Mouse (Mus musculus) liver, embryonic 16.5 days (tissue): Measurements from ENCODE around the gene Fgd5. TPM values are rescaled to one million over a fixed set of nuclear protein-coding genes. Genes with fewer than 3 reads are reported as not detected.

Experiments
- ATAC-seq: fragments of 200-750 bp; cut with Nextera tagmentation; 2 replicates; pipeline ENCODE4 v1.8.0; 2017; ENCODE audit warnings: low read depth, mild to moderate bottlenecking, moderate number of reproducible peaks, moderate library complexity
- H3K27ac ChIP-seq: fragments of 300-500 bp; sonication (generic); 2 replicates; pipeline ENCODE4 v1.5.1; 2014; ENCODE audit warnings: mild to moderate bottlenecking, low read length
- H3K27me3 ChIP-seq: fragments of 300-500 bp; sonication (generic); 2 replicates; pipeline ENCODE4 v1.6.1; 2014; ENCODE audit warnings: low read depth, low read length, mixed read lengths; ENCODE audit not compliant: control insufficient read depth, insufficient read depth
- H3K36me3 ChIP-seq: fragments of 300-500 bp; sonication (generic); 2 replicates; pipeline ENCODE4 v1.6.1; 2014; ENCODE audit warnings: mild to moderate bottlenecking; ENCODE audit not compliant: control insufficient read depth, insufficient read depth
- H3K4me1 ChIP-seq: fragments of 300-500 bp; sonication (generic); 2 replicates; pipeline ENCODE4 v1.6.1; 2014; ENCODE audit warnings: low read depth, low read length, mixed read lengths; ENCODE audit not compliant: control insufficient read depth
- H3K4me2 ChIP-seq: fragments of 300-500 bp; sonication (generic); 2 replicates; pipeline ENCODE4 v1.6.1; 2014; ENCODE audit warnings: low read depth, low read length, mixed read lengths
- H3K4me3 ChIP-seq: fragments of 300-500 bp; sonication (generic); 2 replicates; pipeline ENCODE4 v1.5.1; 2014; ENCODE audit warnings: low read depth, mild to moderate bottlenecking, low read length
- H3K9ac ChIP-seq: fragments of 300-500 bp; sonication (generic); 2 replicates; pipeline ENCODE4 v1.6.1; 2014; ENCODE audit warnings: low read depth, low read length
- H3K9me3 ChIP-seq: fragments of 300-500 bp; sonication (generic); replicated peaks from 2 replicates; pipeline ENCODE4 v1.6.1; 2016; ENCODE audit warnings: low read length; ENCODE audit not compliant: control insufficient read depth
- WGBS: fragments of 180-500 bp; shearing (Covaris S2); extraction: QIAGEN DNeasy Blood & Tissue Kit; methylation state at CpG from one replicate; pipeline ENCODE4 v1.1.7; 2014; ENCODE audit not compliant: insufficient replicate concordance; 5-methylcytosine and 5-hydroxymethylcytosine counted together
- polyA plus RNA-seq: library from polyadenylated mRNA; unstranded; fragments of >200 nt; fragmentation: Nextera tagmentation; extraction: Ambion mirVana; gene quantifications from 2 replicates; pipeline ENCODE4 v1.2.1, GENCODE M21; 2015

The Fgd5 gene
- polyA plus RNA-seq, 1 experiment from 2014 or later, result 2.7 TPM

DNA sequence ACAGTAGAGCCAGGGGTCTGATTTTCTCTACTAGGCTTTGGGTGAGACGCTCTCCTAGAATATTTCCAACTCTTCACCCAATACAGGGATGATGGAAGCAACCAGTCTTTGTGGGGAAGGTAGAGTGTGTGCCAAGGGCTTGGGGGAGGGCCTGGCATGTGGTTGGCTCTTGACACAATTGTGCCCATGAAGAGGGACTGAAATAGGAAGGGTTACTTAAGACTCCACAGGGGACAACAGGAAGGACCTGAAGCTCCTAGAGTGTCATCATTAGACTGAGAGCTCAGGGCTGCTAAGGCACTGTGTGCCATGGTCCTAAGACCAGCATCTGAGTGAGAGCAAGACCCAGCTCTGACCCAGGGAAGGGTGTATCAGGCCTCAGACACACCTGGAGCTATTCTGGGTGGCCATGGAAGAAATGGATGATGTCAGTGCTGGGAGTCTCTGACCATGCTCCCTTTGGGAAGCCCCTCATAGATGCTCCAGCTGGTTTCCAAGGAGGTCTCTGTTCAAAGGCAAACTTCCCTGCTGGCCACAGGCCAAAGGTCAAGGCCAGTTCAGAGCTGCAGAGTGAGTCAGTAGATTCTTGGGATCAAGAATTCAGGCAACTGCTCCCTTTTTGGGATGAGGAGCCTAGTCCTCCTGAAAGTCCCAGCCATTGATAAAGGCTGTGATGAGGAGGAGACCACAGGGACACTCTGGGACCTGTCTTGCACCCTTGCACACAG lies 24.0 kb downstream of the Fgd5 start:
- Histone ChIP-seq H3K4me2 (no peak overlapping the region), H3K36me3 (no peaks in the 10 kb centered on the region), H3K4me1 (no peaks in the 10 kb centered on the region), H3K9ac (no peak overlapping the region), H3K9me3 (no peaks in the 10 kb centered on the region), H3K27ac (no peak overlapping the region), H3K4me3 (no peak overlapping the region), H3K27me3 (no peaks in the 10 kb centered on the region)
- no peak for ATAC-seq
- WGBS, result 44% methylated on average over 1 of the region's 1 CpGs

- no peak overlapping the region for H3K27ac ChIP-seq
Observed at GRCm38 (mm10) chr6:92003646-92004045, 25.0 kb downstream of the Fgd5 start.

DNA sequence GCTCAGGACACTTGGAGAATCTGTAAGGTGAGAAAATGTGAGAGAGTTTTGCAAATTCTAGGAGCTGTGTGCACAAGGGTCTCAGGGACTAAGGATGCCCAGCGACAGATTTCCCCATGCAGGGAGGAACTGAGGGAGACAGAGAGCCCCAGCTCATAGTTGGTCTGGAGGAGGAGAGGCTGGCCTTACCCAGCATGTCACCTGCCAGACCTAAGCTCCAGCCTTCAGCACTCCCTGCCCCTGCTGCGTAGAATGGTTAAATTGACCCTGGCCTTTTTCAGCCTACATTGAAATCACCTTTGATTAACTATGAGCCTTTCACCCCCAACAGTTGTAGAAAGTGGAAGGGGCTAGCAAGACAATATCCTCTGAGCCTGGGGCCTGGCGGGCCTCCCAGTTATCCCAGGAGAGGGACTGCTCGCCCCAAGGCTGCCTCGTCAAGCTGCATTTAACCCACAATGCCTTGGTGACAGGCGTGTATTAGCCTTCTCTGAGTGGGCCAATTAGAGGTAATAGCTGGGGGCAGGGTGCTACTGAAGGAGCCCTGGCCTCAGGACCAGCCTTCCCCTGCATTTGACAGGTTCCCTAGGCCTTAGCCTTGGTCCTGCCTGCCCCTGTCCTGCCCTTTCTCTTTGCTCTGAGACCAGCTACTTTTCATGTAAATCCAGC lies 25.6 kb downstream of the Fgd5 start:
- no peak for ATAC-seq
- 53% methylated on average over 6 of the region's 6 CpGs for WGBS
- Histone ChIP-seq H3K4me1 (no peaks in the 10 kb centered on the region), H3K4me3 (no peak overlapping the region), H3K9ac (no peak overlapping the region), H3K27ac (no peak overlapping the region), H3K9me3 (no peaks in the 10 kb centered on the region), H3K36me3 (no peaks in the 10 kb centered on the region), H3K27me3 (no peaks in the 10 kb centered on the region), H3K4me2 (no peak overlapping the region)

More at GRCm38 (mm10) chr6:92003646-92004045, 25.0 kb downstream of the Fgd5 start:
- Histone ChIP-seq H3K4me2 (no peak overlapping the region), H3K36me3 (no peaks in the 10 kb centered on the region), H3K27me3 (no peaks in the 10 kb centered on the region), H3K9ac (no peak overlapping the region), H3K4me1 (no peaks in the 10 kb centered on the region), H3K9me3 (no peaks in the 10 kb centered on the region), H3K4me3 (no peak overlapping the region)
- WGBS, result 34% methylated on average over 2 of the region's 2 CpGs
- no peak for ATAC-seq

DNA sequence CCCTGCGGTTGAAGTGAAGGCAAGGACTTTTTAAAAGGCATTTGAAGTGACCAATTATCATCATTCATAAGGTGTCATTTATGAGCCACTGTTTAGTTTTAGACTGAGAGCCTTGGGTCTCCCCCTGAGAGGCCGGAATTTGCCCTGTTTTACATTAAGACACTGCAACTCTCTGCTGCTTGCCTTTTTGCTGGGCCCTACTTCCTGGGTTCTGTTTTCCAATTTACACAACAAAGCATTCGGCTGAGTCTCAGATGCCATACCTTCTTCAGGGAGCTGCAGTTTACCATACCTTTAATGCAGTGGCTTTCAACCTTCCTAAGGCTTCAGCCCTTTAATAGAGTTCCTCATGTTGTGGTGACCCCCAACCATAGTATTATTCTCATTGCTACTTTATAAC lies 26.1 kb downstream of the Fgd5 start:
- no peak overlapping the region for H3K27ac ChIP-seq
- no peak overlapping the region for H3K9ac ChIP-seq
- ATAC-seq, result no peak
- no peak overlapping the region for H3K4me3 ChIP-seq
- no peaks in the 10 kb centered on the region for H3K4me1 ChIP-seq
- 58% methylated on average over 3 of the region's 3 CpGs for WGBS
- no peaks in the 10 kb centered on the region for H3K36me3 ChIP-seq
- H3K9me3 ChIP-seq, result no peaks in the 10 kb centered on the region
- H3K27me3 ChIP-seq, result no peaks in the 10 kb centered on the region
- no peak overlapping the region for H3K4me2 ChIP-seq

DNA sequence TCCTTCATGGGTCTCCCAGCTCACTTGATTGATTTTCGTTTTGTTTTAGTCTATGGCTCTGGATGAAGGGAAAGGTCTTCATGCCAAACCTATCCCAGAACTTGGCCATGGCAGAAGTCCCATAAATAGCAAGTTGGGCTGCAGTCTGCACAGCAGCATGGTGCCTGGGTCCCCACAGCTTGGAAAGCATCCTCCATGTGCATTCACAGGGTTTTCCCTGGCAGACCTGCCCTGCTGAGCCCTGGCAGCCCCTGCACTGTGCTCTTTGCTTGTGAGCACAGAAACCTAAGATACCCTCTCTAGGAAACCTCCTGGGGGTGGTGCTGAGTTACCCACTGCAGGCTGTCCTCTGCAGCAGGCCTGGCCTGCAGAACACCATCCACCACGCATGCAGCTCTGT lies 32.2 kb downstream of the Fgd5 start:
- Histone ChIP-seq H3K9ac (no peak overlapping the region), H3K9me3 (no peaks in the 10 kb centered on the region), H3K27ac (no peak overlapping the region), H3K36me3 (no peaks in the 10 kb centered on the region), H3K27me3 (no peaks in the 10 kb centered on the region), H3K4me2 (no peak overlapping the region), H3K4me3 (no peak overlapping the region), H3K4me1 (no peaks in the 10 kb centered on the region)
- WGBS, result 67% methylated on average over 2 of the region's 2 CpGs
- no peak for ATAC-seq

GRCm38 (mm10) chr6:92012413-92012812 lies 33.7 kb downstream of the Fgd5 start:
- 36% methylated on average over 5 of the region's 5 CpGs for WGBS
- H3K27me3 ChIP-seq, result no peaks in the 10 kb centered on the region
- ATAC-seq, result no peak

DNA sequence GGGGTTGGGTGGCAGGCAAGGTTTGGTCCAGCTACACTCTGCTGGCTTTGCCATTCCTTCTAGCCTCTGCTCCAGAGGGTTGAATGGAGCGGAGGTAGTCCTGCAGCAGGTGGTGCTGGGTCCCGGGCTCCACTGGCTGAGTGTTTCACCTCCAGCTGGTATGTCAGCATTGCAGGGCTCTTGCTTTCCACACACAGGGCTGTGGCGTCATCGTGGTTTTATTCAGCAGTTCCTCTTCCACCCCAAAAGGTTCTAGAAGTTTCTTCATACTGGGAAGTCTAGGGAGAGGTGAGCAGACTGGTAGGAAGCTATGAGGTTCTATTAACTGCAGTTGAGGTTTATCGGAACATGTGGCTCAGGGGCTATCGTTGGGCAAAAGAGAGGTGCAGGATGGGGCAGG lies 34.4 kb downstream of the Fgd5 start:
- Histone ChIP-seq H3K4me2 (no peak overlapping the region), H3K9me3 (no peaks in the 10 kb centered on the region), H3K4me1 (no peaks in the 10 kb centered on the region), H3K4me3 (no peak overlapping the region), H3K27ac (no peak overlapping the region), H3K27me3 (no peaks in the 10 kb centered on the region), H3K36me3 (no peaks in the 10 kb centered on the region), H3K9ac (no peak overlapping the region)
- 50% methylated on average over 6 of the region's 6 CpGs for WGBS
- ATAC-seq, result peak; percentile 24; the same call in 1 of the 2 replicates

More at GRCm38 (mm10) chr6:92012413-92012812, 33.7 kb downstream of the Fgd5 start:
- Histone ChIP-seq H3K4me1 (no peaks in the 10 kb centered on the region), H3K4me2 (no peak overlapping the region), H3K36me3 (no peaks in the 10 kb centered on the region), H3K9me3 (no peaks in the 10 kb centered on the region), H3K4me3 (no peak overlapping the region), H3K27ac (no peak overlapping the region), H3K9ac (no peak overlapping the region)

- H3K4me3 ChIP-seq, result no peak overlapping the region
- no peaks in the 10 kb centered on the region for H3K36me3 ChIP-seq
- no peaks in the 10 kb centered on the region for H3K4me1 ChIP-seq
- H3K27me3 ChIP-seq, result no peaks in the 10 kb centered on the region
- WGBS, result 63% methylated on average over 3 of the region's 3 CpGs
- ATAC-seq, result no peak
- no peak overlapping the region for H3K9ac ChIP-seq
- no peaks in the 10 kb centered on the region for H3K9me3 ChIP-seq
- no peak overlapping the region for H3K4me2 ChIP-seq
- no peak overlapping the region for H3K27ac ChIP-seq
Observed at GRCm38 (mm10) chr6:92013620-92014019, 34.9 kb downstream of the Fgd5 start.

- no peak for ATAC-seq
- Histone ChIP-seq H3K4me2 (no peak overlapping the region), H3K9ac (no peak overlapping the region), H3K4me1 (no peaks in the 10 kb centered on the region), H3K9me3 (no peaks in the 10 kb centered on the region), H3K36me3 (no peaks in the 10 kb centered on the region), H3K27ac (no peak overlapping the region), H3K27me3 (no peaks in the 10 kb centered on the region), H3K4me3 (no peak overlapping the region)
- 40% methylated on average over 7 of the region's 7 CpGs for WGBS
Observed at GRCm38 (mm10) chr6:92014936-92015335, 36.3 kb downstream of the Fgd5 start.
